In genomic region chr1:86526789-86527598, GRCm38 (mm10) we compare ENCODE assay signal across 8 mouse cellular contexts. TPM values are rescaled to one million over a fixed set of nuclear protein-coding genes. Genes with fewer than 3 reads are reported as not detected.
A peak's percentile ranks its signal among the peaks of the same experiment; 100 is the strongest.
DNase-seq lines count a peak whose midpoint lies in the region; ATAC-seq lines count a peak whose summit lies in the region.

No protein-coding gene starts in this region.

- H3K9ac ChIP-seq in embryonic facial prominence, embryonic 13.5 days = peak overlapping the region; percentile 100
- peak overlapping the region; percentile 100 for H3K9ac ChIP-seq in midbrain, embryonic 13.5 days (replicated peaks)

- peak overlapping the region; percentile 98 for H3K4me3 ChIP-seq in embryonic facial prominence, embryonic 13.5 days
- peak overlapping the region; percentile 100 for H3K4me3 ChIP-seq in limb, embryonic 10.5 days
- peak overlapping the region; percentile 100 for H3K4me3 ChIP-seq in midbrain, embryonic 13.5 days (replicated peaks)

- H3K36me3 ChIP-seq in embryonic facial prominence, embryonic 13.5 days = peaks cover 26% of the 10 kb centered on the region
- H3K36me3 ChIP-seq in limb, embryonic 10.5 days = peaks cover 38% of the 10 kb centered on the region
- H3K36me3 ChIP-seq in midbrain, embryonic 13.5 days = peaks cover 24% of the 10 kb centered on the region

- WGBS in embryonic facial prominence, embryonic 13.5 days = under 1% methylated on average over 103 of the region's 111 CpGs
- under 1% methylated on average over 111 of the region's 111 CpGs for WGBS in limb, embryonic 10.5 days
- WGBS in midbrain, embryonic 13.5 days = under 1% methylated on average over 110 of the region's 111 CpGs

- ATAC-seq in embryonic facial prominence, embryonic 13.5 days (ENCODE audit: insufficient number of reproducible peaks, insufficient read depth, low FRiP score, low TSS enrichment, low read depth) = no peak; the same call in 1 of the 2 replicates
- ATAC-seq in midbrain, embryonic 13.5 days = peak; percentile 3

- no peaks in the 10 kb centered on the region for H3K27me3 ChIP-seq in embryonic facial prominence, embryonic 13.5 days
- no peaks in the 10 kb centered on the region for H3K27me3 ChIP-seq in limb, embryonic 10.5 days (ENCODE audit: low read depth, poor library complexity, severe bottlenecking)
- H3K27me3 ChIP-seq in midbrain, embryonic 13.5 days = no peaks in the 10 kb centered on the region

- no peaks in the 10 kb centered on the region for H3K9me3 ChIP-seq in embryonic facial prominence, embryonic 13.5 days
- no peaks in the 10 kb centered on the region for H3K9me3 ChIP-seq in limb, embryonic 10.5 days (replicated peaks)
- H3K9me3 ChIP-seq in midbrain, embryonic 13.5 days = no peaks in the 10 kb centered on the region

- H3K4me1 ChIP-seq in embryonic facial prominence, embryonic 13.5 days = peaks cover 52% of the 10 kb centered on the region
- peaks cover 37% of the 10 kb centered on the region for H3K4me1 ChIP-seq in limb, embryonic 10.5 days
- peaks cover 49% of the 10 kb centered on the region for H3K4me1 ChIP-seq in midbrain, embryonic 13.5 days (replicated peaks)

- peak; percentile 43 for DNase-seq in A20 (ENCODE audit: low read depth, low spot score)
- peak; percentile 60 for DNase-seq in Muller cell, postnatal 12 days (ENCODE audit: inconsistent ontology term)
- DNase-seq in heart, postnatal 36 days = peak; percentile 52 to 62
- DNase-seq in limb, embryonic 10.5 days (ENCODE audit: low spot score) = peak; percentile 68
- DNase-seq in testis, postnatal 14 days (ENCODE audit: low spot score) = peak; percentile 67
- no peak for DNase-seq in adipocyte (ENCODE audit: low spot score)

- intact Hi-C loops in heart, postnatal 36 days (cut with DNase I) = loop anchor here (1.0 kb wide), 1 partner anchor 56 kb away; no protein-coding TSS in a partner anchor

- peak overlapping the region; percentile 100 for H3K27ac ChIP-seq in embryonic facial prominence, embryonic 13.5 days
- peak overlapping the region; percentile 99 for H3K27ac ChIP-seq in limb, embryonic 10.5 days
- peak overlapping the region; percentile 100 for H3K27ac ChIP-seq in midbrain, embryonic 13.5 days

- H3K4me2 ChIP-seq in embryonic facial prominence, embryonic 13.5 days = peak overlapping the region; percentile 92
- peak overlapping the region; percentile 97 for H3K4me2 ChIP-seq in midbrain, embryonic 13.5 days (replicated peaks)

RNA-seq across cellular contexts. Expression of gene Ptma, which starts 0.5 kb away (rescaled TPM):
- 3,278 and 3,456 TPM in 2 replicates for polyA plus RNA-seq in embryonic facial prominence, embryonic 13.5 days (2015; fragmentation: Nextera tagmentation; extraction: Ambion mirVana)
- 100 to 1,000 TPM; 202 to 234 TPM for total RNA-seq in heart, postnatal 36 days (2021)
- polyA plus RNA-seq in limb, embryonic 10.5 days (2016; fragmentation: Nextera tagmentation; extraction: Ambion mirVana) = 3,283 and 3,422 TPM in 2 replicates
- 2,381 and 2,469 TPM in 2 replicates for polyA plus RNA-seq in midbrain, embryonic 13.5 days (2015; fragmentation: Nextera tagmentation; extraction: Ambion mirVana)

RNA-seq across cellular contexts. Expression of gene Pde6d, which starts 55.4 kb away (rescaled TPM):
- polyA plus RNA-seq in embryonic facial prominence, embryonic 13.5 days (2015; fragmentation: Nextera tagmentation; extraction: Ambion mirVana) = 70.7 and 78.5 TPM in 2 replicates
- total RNA-seq in heart, postnatal 36 days (2021) = 10 to 100 TPM; 41.7 to 44.1 TPM
- 60.5 and 74.6 TPM in 2 replicates for polyA plus RNA-seq in limb, embryonic 10.5 days (2016; fragmentation: Nextera tagmentation; extraction: Ambion mirVana)
- polyA plus RNA-seq in midbrain, embryonic 13.5 days (2015; fragmentation: Nextera tagmentation; extraction: Ambion mirVana) = 86.6 and 90.2 TPM in 2 replicates

RNA-seq across cellular contexts. Expression of gene Cops7b, which starts 55.7 kb away (rescaled TPM):
- 46.8 and 54.5 TPM in 2 replicates for polyA plus RNA-seq in embryonic facial prominence, embryonic 13.5 days (2015; fragmentation: Nextera tagmentation; extraction: Ambion mirVana)
- total RNA-seq in heart, postnatal 36 days (2021) = 10 to 100 TPM in 1 of 2 experiments, 1 to 10 TPM in 1; 10.0 to 11.2 TPM
- 77.0 and 79.9 TPM in 2 replicates for polyA plus RNA-seq in limb, embryonic 10.5 days (2016; fragmentation: Nextera tagmentation; extraction: Ambion mirVana)
- polyA plus RNA-seq in midbrain, embryonic 13.5 days (2015; fragmentation: Nextera tagmentation; extraction: Ambion mirVana) = 67.0 and 70.2 TPM in 2 replicates
